In genomic region chr13:42300567-42300966, GRCm38 (mm10) we compare ENCODE assay signal across 8 mouse cellular contexts. TPM values are rescaled to one million over a fixed set of nuclear protein-coding genes. Genes with fewer than 3 reads are reported as not detected.
DNase-seq lines count a peak whose midpoint lies in the region; ATAC-seq and TF ChIP-seq lines count a peak whose summit lies in the region.

No protein-coding gene starts in this region.

- no peak overlapping the region for H3K9ac ChIP-seq in intestine, postnatal 0 days (ENCODE audit: low read depth, low read length)

- no peak for ATAC-seq in intestine, postnatal 0 days
- ATAC-seq in activated CD4-positive, CD25-positive, alpha-beta regulatory T cell, adult 4 months: no peak

- H3K9me3 ChIP-seq in intestine, postnatal 0 days (ENCODE audit: control insufficient read depth): no peaks in the 10 kb centered on the region

- no peak for TF ChIP-seq POLR2A in small intestine, adult 2 months (IDR thresholded peaks at IDR 0.05; ENCODE audit: low read depth, low read length)

- H3K4me3 ChIP-seq in intestine, postnatal 0 days (ENCODE audit: low read depth, low read length): peak overlapping the region; percentile 52
- H3K4me3 ChIP-seq in small intestine, adult 2 months (ENCODE audit: low read depth, low read length): peak overlapping the region; percentile 4; the same call in 1 of the 2 replicates

- TF ChIP-seq CTCF in intestine, postnatal 0 days (IDR thresholded peaks at IDR 0.05; ENCODE audit: low read depth): peak; percentile 94
- peak; percentile 93; the same call in 1 of the 2 replicates for TF ChIP-seq CTCF in small intestine, adult 2 months (IDR thresholded peaks at IDR 0.05; ENCODE audit: extremely low read depth, insufficient read length, insufficient replicate concordance, low read depth, low read length)

- H3K27me3 ChIP-seq in intestine, postnatal 0 days (replicated peaks; ENCODE audit: control insufficient read depth, insufficient read depth, low read length): no peaks in the 10 kb centered on the region
- no peaks in the 10 kb centered on the region for H3K27me3 ChIP-seq in small intestine, adult 2 months (ENCODE audit: control insufficient read depth, insufficient read depth, low read length)

- peak; percentile 81 for DNase-seq in adrenal gland, adult 2 months
- DNase-seq in embryo, embryonic 10.5 days (ENCODE audit: low spot score): peak; percentile 91
- peak; percentile 97 for DNase-seq in heart, adult 11 months
- peak; percentile 62 to 72 for DNase-seq in left cerebral cortex, postnatal 36 days (ENCODE audit: low spot score in 2 of 2)
- peak; percentile 82 for DNase-seq in mesoderm, embryonic 11.5 days (ENCODE audit: low read depth, low spot score)

- 0 out of 2 replicates have a peak, but pooled peaks cover 3% of the 10 kb centered on the region for H3K4me1 ChIP-seq in intestine, postnatal 0 days (replicated peaks; ENCODE audit: control insufficient read depth, insufficient read depth, low read length)
- peaks cover 9% of the 10 kb centered on the region for H3K4me1 ChIP-seq in small intestine, adult 2 months (ENCODE audit: control insufficient read depth, insufficient read depth, insufficient read length, low read length)

- 5% methylated on average over 11 of the region's 11 CpGs for WGBS in intestine, postnatal 0 days
- 4% methylated on average over 11 of the region's 11 CpGs for WGBS in small intestine, adult 2 months

- no peak overlapping the region for H3K27ac ChIP-seq in intestine, postnatal 0 days (ENCODE audit: low read depth, low read length)
- no peak overlapping the region for H3K27ac ChIP-seq in small intestine, adult 2 months (ENCODE audit: insufficient read depth, low read depth, low read length)

- H3K36me3 ChIP-seq in intestine, postnatal 0 days (ENCODE audit: control insufficient read depth, insufficient read depth): 0 out of 2 replicates have a peak, but pooled peaks cover 3% of the 10 kb centered on the region
- no peaks in the 10 kb centered on the region for H3K36me3 ChIP-seq in small intestine, adult 2 months (ENCODE audit: control insufficient read depth, insufficient read depth, low read length)

- intact Hi-C loops in left cerebral cortex, postnatal 36 days (cut with DNase I): loop anchor here (5.0 kb wide), 3 partner anchors 123 to 593 kb away; no protein-coding TSS in a partner anchor

- peak overlapping the region; percentile 85 for H3K4me2 ChIP-seq in intestine, postnatal 0 days (replicated peaks; ENCODE audit: low read depth)

RNA-seq across cellular contexts. Expression of gene Edn1, which starts 0.7 kb away (rescaled TPM):
- 1 to 10 TPM; 1.1 to 1.6 TPM for total RNA-seq in adrenal gland, adult 2 months (2021)
- 0.30 and 0.46 TPM in 2 replicates for polyA plus RNA-seq in adrenal gland, adult 2 months (2012; rRNA removed)
- polyA plus RNA-seq in intestine, postnatal 0 days (2015; fragmentation: Nextera tagmentation; extraction: Ambion mirVana): 4.4 and 4.8 TPM in 2 replicates
- total RNA-seq in left cerebral cortex, postnatal 36 days (2021): 1 to 10 TPM; 3.1 to 3.2 TPM
- polyA plus RNA-seq in small intestine, adult 2 months (2012; rRNA removed): 0.48 and 2.4 TPM in 2 replicates
- polyA plus RNA-seq in activated CD4-positive, CD25-positive, alpha-beta regulatory T cell, adult 4 months (2017; shearing (Covaris generic)): not detected
